Mouse (Mus musculus) megakaryocyte, embryonic 14.5 days (primary cell): ENCODE data around the gene Clca2.

ENCODE experiments used
- FLI1 ChIP-seq: IDR thresholded peaks from 2 replicates; pipeline ENCODE4 v1.6.1; 2012; ENCODE audit warnings: low read length, inconsistent platforms, mixed read lengths
- GATA1 ChIP-seq: IDR thresholded peaks from 3 replicates; pipeline ENCODE4 v1.6.1; 2012; ENCODE audit warnings: mixed read lengths, low read length, inconsistent platforms, borderline replicate concordance

DNA sequence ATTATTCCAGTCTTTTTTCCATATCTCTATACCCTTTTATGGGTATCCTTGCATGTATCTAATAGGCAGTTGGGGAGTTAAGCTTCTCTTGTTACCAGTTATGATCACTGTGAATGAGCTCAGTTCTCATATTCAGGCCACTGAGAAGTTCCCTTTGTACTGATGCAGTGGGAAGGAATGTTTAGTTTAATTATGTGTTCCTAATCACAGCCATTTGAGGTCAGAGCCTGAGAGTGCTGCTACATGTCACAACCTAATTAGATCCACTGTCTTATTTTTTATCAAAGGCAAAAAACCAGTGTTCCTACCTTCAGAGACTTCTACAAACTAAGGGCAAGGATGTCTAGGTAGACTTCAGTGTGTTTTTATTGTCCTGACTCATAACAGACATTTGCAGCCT, 30.1 kb upstream of the Clca2 start:
- TF ChIP-seq GATA1, result no peak
- no peak for TF ChIP-seq FLI1
